Mouse (Mus musculus) heart, postnatal 0 days (tissue): ENCODE results near the gene Rab3c.

Source experiments
- CTCF ChIP-seq: IDR thresholded peaks from 2 replicates; pipeline ENCODE4 v1.5.1; 2016; ENCODE audit warnings: antibody characterized with exemption, control low read depth, low read depth
- EP300 ChIP-seq: IDR thresholded peaks from 2 replicates; pipeline ENCODE4 v1.6.1; 2016; ENCODE audit warnings: antibody characterized with exemption, low read depth

DNA sequence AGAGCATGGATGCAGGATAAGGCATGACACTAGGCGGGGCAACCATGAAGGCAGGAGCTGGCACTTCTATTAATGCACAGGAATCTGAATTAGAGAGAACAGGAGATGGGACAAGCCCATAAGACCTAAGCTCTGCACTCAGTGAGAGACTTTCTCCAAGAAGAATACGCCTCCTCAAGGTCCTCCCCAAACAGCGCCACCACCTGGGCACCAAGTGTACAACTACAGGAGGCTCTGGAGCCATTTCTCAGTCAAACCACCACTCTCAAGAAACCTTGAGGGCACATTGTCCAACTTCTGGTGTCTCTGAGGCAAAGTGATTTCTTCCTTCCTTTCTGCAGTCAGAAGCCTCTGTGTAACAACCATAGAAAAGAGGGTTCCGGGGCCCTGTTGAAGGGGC lies 236.4 kb downstream of the Rab3c start:
- no peak for TF ChIP-seq CTCF
- no peak for TF ChIP-seq EP300
